9 mouse cellular contexts compared by ENCODE assay signal in genomic region chr2:147085072-147085870, GRCm38 (mm10). TPM values are rescaled to one million over a fixed set of nuclear protein-coding genes. Genes with fewer than 3 reads are reported as not detected.
A peak's percentile ranks its signal among the peaks of the same experiment; 100 is the strongest.
DNase-seq lines count a peak whose midpoint lies in the region; ATAC-seq and TF ChIP-seq lines count a peak whose summit lies in the region.
"Had no signal": no experiment of that assay in that cellular context is flagged by ENCODE, and none has a peak within 500 bp of the region (broad histone marks: within the 10 kb centered on the region; RNA-seq: fewer than 3 reads in every experiment).

Gene Nkx2-4 (minus strand): TSS chr2:147085445.

- no peak within 1 kb of the TSS for H3K27ac ChIP-seq in kidney, adult 2 months (ENCODE audit: insufficient read depth, low read depth, low read length)
- H3K27ac ChIP-seq in heart, postnatal 0 days (ENCODE audit: low read depth), result no peak within 1 kb of the TSS
- H3K27ac ChIP-seq in liver, adult 2 months (replicated peaks; ENCODE audit: insufficient read depth, low read depth, low read length), result no peak within 1 kb of the TSS
- no peak within 1 kb of the TSS for H3K27ac ChIP-seq in stomach, embryonic 14.5 days (ENCODE audit: low read length)

- H3K4me1 ChIP-seq in kidney, adult 2 months (ENCODE audit: control insufficient read depth, insufficient read depth, low read length), result no peaks in the 10 kb centered on the region
- H3K4me1 ChIP-seq in heart, postnatal 0 days (ENCODE audit: control insufficient read depth, insufficient read depth), result no peaks in the 10 kb centered on the region
- no peaks in the 10 kb centered on the region for H3K4me1 ChIP-seq in liver, adult 2 months (ENCODE audit: control insufficient read depth, insufficient read depth, low read length)
- H3K4me1 ChIP-seq in stomach, embryonic 14.5 days (ENCODE audit: control insufficient read depth, insufficient read depth, low read length), result peaks cover 4% of the 10 kb centered on the region; the same call in 1 of the 2 replicates

- H3K4me3 ChIP-seq in kidney, adult 2 months (ENCODE audit: insufficient read depth, low read depth, low read length), result peak within 1 kb of the TSS; percentile 52
- peak within 1 kb of the TSS; percentile 52 for H3K4me3 ChIP-seq in heart, postnatal 0 days (ENCODE audit: low read depth, low read length)
- H3K4me3 ChIP-seq in liver, adult 2 months (ENCODE audit: insufficient read depth, low read depth, low read length), result peak within 1 kb of the TSS; percentile 39; the same call in 1 of the 2 replicates
- H3K4me3 ChIP-seq in stomach, embryonic 14.5 days (ENCODE audit: low read depth, low read length), result peak within 1 kb of the TSS; percentile 24

- no peak within 1 kb of the TSS for H3K9ac ChIP-seq in heart, postnatal 0 days (replicated peaks; ENCODE audit: low read depth, low read length)
- peak within 1 kb of the TSS; percentile 29; the same call in 1 of the 2 replicates for H3K9ac ChIP-seq in liver, adult 2 months (ENCODE audit: low read depth, low read length)
- H3K9ac ChIP-seq in stomach, embryonic 14.5 days (replicated peaks; ENCODE audit: low read depth, low read length), result no peak within 1 kb of the TSS

- WGBS in kidney, adult 2 months, result 4% methylated on average over 72 of the region's 82 CpGs
- 2% methylated on average over 80 of the region's 82 CpGs for WGBS in heart, postnatal 0 days
- 1% methylated on average over 82 of the region's 82 CpGs for WGBS in liver, adult 2 months
- under 1% methylated on average over 69 of the region's 82 CpGs for WGBS in stomach, embryonic 14.5 days

- 0 out of 2 replicates have a peak, but pooled peaks have one; percentile 20 for ATAC-seq in heart, postnatal 0 days (ENCODE audit: insufficient read depth, low read depth)
- 0 out of 2 replicates have a peak, but pooled peaks have one; percentile 28 for ATAC-seq in stomach, embryonic 14.5 days (ENCODE audit: insufficient number of reproducible peaks, insufficient read depth, low FRiP score, low read depth)

- H3K36me3 ChIP-seq in kidney, adult 2 months (ENCODE audit: control insufficient read depth, insufficient read depth, low read length), result no peaks in the 10 kb centered on the region
- H3K36me3 ChIP-seq in heart, postnatal 0 days (replicated peaks; ENCODE audit: control insufficient read depth, insufficient read depth, low read length), result no peaks in the 10 kb centered on the region
- H3K36me3 ChIP-seq in liver, adult 2 months (ENCODE audit: control insufficient read depth, insufficient read depth, low read length), result no peaks in the 10 kb centered on the region
- no peaks in the 10 kb centered on the region for H3K36me3 ChIP-seq in stomach, embryonic 14.5 days (ENCODE audit: control insufficient read depth, insufficient read depth, low read length)

- TF ChIP-seq EP300 in heart, postnatal 0 days (IDR thresholded peaks at IDR 0.05; ENCODE audit: low read depth), result no peak

- no peaks in the 10 kb centered on the region for H3K79me2 ChIP-seq in liver, adult 2 months (ENCODE audit: control insufficient read depth, insufficient read depth, low read length)

- H3K27me3 ChIP-seq in kidney, adult 2 months (replicated peaks; ENCODE audit: control insufficient read depth, insufficient read depth, low read length), result peaks cover 21% of the 10 kb centered on the region
- peaks cover 86% of the 10 kb centered on the region for H3K27me3 ChIP-seq in heart, postnatal 0 days (ENCODE audit: control insufficient read depth, insufficient read depth, low read length)
- peaks cover 20% of the 10 kb centered on the region for H3K27me3 ChIP-seq in liver, adult 2 months (ENCODE audit: control insufficient read depth, insufficient read depth, low read length)
- peaks cover 42% of the 10 kb centered on the region; the same call in 1 of the 2 replicates for H3K27me3 ChIP-seq in stomach, embryonic 14.5 days (ENCODE audit: control insufficient read depth, insufficient read depth, low read length)

- DNase-seq in kidney, adult 2 months, result no peak
- DNase-seq in kidney, adult 11 months, result no peak
- DNase-seq in adrenal gland, postnatal 36 days, result peak; percentile 2 to 9
- no peak for DNase-seq in heart, postnatal 0 days (ENCODE audit: low spot score)
- DNase-seq in liver, adult 2 months (ENCODE audit: extremely low read depth, low read depth, low spot score), result no peak
- no peak for DNase-seq in cerebellum, adult 9-11 months
- no peak for DNase-seq in layer of hippocampus, adult 11-12 months (ENCODE audit: low spot score)

- peak within 1 kb of the TSS; percentile 61 for H3K4me2 ChIP-seq in heart, postnatal 0 days (ENCODE audit: low read depth, low read length)
- H3K4me2 ChIP-seq in stomach, embryonic 14.5 days (replicated peaks; ENCODE audit: low read depth, low read length), result peak within 1 kb of the TSS; percentile 45

- TF ChIP-seq POLR2A in kidney, adult 2 months (IDR thresholded peaks at IDR 0.05; ENCODE audit: low read depth, low read length), result no peak
- TF ChIP-seq POLR2A in liver, adult 2 months (IDR thresholded peaks at IDR 0.05; ENCODE audit: extremely low read depth, insufficient read depth, low read length), result no peak

- TF ChIP-seq CTCF in kidney, adult 2 months (conservative IDR thresholded peaks at IDR 0.05; ENCODE audit: insufficient read depth, insufficient read length, low read depth, low read length), result no peak
- no peak for TF ChIP-seq CTCF in heart, postnatal 0 days (IDR thresholded peaks at IDR 0.05; ENCODE audit: low read depth)
- no peak for TF ChIP-seq CTCF in liver, adult 2 months (IDR thresholded peaks at IDR 0.05; ENCODE audit: low read depth, low read length)

- H3K9me3 ChIP-seq in heart, postnatal 0 days (replicated peaks; ENCODE audit: control insufficient read depth, low read length), result no peaks in the 10 kb centered on the region
- H3K9me3 ChIP-seq in stomach, embryonic 14.5 days (ENCODE audit: control insufficient read depth, low read depth, low read length), result no peaks in the 10 kb centered on the region

RNA-seq across cellular contexts. Expression of gene Nkx2-4, which starts in this region (rescaled TPM):
- not detected in 2 replicates for polyA plus RNA-seq in kidney, adult 2 months (2012; rRNA removed)
- total RNA-seq in adrenal gland, postnatal 36 days (2021), result not detected
- total RNA-seq in heart, postnatal 0 days (2014; rRNA removed; ENCODE audit: low replicate concordance), result not detected in 2 replicates
- not detected in 2 replicates for polyA plus RNA-seq in heart, postnatal 0 days (2015; fragmentation: Nextera tagmentation; extraction: Ambion mirVana)
- not detected in 2 replicates for total RNA-seq in liver, adult 2 months (2014; rRNA removed)
- polyA plus RNA-seq in liver, adult 2 months (2012; rRNA removed), result not detected in 2 replicates
- not detected in 2 replicates for polyA plus RNA-seq in stomach, embryonic 14.5 days (2014; fragmentation: Nextera tagmentation; extraction: Ambion mirVana)
- total RNA-seq: heart, adult 18-20 months had no signal

Comparison
In these comparisons a context has a peak if more than half of its experiments do, and no peak if none do; other contexts are left out.
1. Peak in DNase-seq in adrenal gland, postnatal 36 days; RNA of the gene not detected or under 1 TPM.
2. Peak in ATAC-seq, H3K4me3 ChIP-seq and H3K4me2 ChIP-seq in heart, postnatal 0 days; RNA of the gene not detected or under 1 TPM.
3. Peak in ATAC-seq, H3K4me3 ChIP-seq and H3K4me2 ChIP-seq in stomach, embryonic 14.5 days; RNA of the gene not detected or under 1 TPM.